Mouse (Mus musculus) central nervous system, embryonic 18 days (tissue): ENCODE results near the gene Cyren. TPM values are rescaled to one million over a fixed set of nuclear protein-coding genes. Genes with fewer than 3 reads are reported as not detected.

ENCODE experiments used
- polyA plus RNA-seq: library from polyadenylated mRNA; depleted of rRNA; stranded (reverse); fragments of >200 nt; gene quantifications from 2 replicates; pipeline ENCODE4 v1.2.3, GENCODE M21; 2012; rRNA removed

Cyren gene
- polyA plus RNA-seq = 9.0 and 9.2 TPM in 2 replicates

DNA sequence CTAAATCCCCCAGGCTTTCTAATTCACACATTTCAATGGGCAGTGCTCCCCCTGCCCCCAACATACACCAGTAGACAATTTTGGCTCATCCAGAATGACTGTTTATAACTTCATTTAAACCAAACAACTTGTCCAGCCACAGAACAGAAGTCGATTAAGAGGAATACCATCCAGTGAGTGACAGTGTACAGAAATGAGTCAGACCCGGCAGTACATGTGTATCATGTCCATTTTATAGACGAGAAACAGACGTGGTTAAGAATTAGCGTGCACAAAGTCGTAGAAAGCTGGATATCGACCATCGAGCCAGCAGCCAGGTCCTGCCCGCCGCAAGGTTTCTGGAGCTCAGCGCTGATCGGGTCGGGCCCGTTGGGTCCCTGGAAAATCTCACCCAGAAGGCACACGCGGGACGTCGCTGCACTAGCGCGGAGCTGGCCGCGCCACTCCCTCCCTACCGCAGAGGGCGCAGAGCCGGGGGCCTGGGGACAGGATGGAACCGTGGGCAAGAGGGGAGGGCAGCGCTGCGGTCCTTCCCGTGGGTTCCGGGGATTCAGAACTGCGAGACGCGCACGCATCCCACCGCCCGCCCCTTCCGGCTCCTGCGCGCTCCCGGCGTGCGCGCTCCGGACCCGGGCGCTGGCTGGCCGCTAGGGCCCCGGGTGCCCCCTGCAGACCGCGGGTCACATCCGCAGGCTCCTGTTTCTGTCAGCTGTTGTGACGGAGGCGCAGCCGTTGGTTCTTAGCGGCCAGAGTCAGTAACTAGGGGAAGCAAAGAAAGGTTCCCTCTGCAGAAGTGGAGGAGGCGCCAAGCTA, at the start of gene Cyren:
Gene Cyren, minus strand, starts transcription at position 552 of the 813 bp plus-strand sequence.

DNA sequence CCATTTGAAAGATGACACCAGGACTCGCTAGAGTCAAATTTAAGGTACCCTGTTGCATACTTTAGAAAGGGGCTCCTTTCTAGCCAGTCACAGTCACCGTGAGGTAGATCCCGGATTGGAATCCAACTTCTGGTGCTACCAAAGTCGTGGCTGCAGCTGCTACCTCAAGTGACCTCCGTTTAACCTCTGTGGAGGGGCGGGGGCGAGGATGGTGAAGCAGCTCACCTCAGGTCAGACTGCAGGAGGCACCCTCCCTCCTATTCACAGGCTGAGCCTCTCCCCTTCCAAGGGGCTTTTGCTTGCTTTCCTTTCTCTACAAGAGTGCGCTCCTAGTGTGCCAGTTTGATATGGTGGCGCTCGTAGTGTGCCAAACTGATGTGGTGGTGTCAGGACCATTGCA, 42.1 kb upstream of the Cyren start, which contains the start of gene Stra8:
Gene Stra8, plus strand, starts transcription at position 208 of the 400 bp plus-strand sequence.

DNA sequence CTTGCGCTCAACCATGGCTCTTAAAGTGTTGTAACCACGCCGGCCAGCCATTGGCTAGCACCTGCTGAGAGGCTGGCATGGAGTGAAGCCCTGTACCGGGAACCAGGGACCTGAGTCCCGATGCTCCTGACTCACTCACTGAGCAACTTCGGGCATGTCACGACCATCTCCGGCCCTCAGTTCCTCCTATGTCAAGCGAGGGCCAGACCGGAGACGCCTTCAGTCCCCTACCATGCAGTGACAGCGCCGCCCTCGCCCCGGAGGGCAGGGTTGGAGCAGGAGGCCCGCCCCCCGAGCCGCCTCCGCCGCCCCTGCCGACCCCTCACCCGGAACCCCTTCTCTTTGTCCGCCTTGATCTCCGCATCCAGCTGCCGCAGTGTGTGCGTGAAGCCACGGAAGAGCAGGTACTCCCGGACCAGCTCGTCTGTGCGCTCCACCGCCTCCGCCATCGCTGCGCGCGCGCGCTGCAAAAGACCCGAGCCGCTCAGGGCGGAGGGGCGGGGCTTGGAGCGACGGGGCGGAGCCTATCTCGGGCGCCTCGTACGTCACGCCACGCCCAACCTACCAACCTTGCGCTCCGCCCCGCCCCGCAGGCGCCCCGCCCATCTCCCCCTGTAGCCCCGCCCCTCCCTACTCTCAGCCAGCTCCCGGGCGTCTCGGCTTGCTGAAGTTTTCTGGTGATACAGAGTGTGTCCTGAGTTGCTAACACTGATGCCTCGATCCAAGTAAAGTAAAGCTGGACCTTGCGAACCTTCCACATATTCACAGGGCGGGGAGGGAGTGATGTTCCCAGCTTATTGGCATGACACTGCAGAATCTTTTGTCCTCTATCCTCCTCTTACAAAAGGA, 32.7 kb upstream of the Cyren start, which contains the start of gene Wdr91:
Gene Wdr91, minus strand, starts transcription at position 506 of the 849 bp plus-strand sequence.

DNA sequence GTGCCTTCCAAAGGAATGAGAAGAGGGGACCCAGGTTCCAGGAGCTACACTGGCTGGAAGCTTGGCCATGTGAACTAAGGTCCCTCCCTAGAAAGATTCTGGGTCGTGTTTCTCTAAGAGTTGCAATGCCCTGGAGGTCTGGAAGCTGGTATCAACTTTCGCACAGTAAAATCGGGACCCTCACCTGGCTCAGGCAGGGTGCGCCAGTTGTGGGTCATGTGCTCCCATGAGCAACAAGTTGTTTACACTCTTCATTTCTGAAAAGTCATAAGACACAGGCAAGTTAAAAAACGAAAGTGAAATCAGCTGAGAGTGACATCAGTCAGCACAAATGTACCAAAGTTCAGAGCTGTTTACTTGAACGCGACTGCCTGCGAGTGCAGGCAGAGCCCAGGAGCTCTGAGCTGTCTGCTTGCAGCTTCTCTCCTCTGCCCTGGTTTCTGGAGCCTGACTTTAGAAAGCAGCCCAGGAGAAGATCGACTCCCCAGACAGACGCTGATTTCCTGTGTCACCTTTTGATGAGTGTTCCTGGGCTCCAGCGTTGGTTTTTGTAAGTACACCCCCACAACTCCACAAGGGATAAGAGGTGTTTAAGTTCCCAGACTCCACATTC, 15.0 kb downstream of the Cyren start, which contains the start of gene Tmem140:
Gene Tmem140, plus strand, starts transcription at position 356 of the 613 bp plus-strand sequence.

Other genes starting within 250 kb of the Cyren start
- gene Agbl3, start 97.6 kb downstream of the Cyren start, polyA plus RNA-seq = 19.3 and 19.5 TPM in 2 replicates
- gene Tmem140, start 14.9 kb downstream of the Cyren start, polyA plus RNA-seq = 0.92 and 1.5 TPM in 2 replicates
- 27.4 and 29.0 TPM in 2 replicates for gene Wdr91, start 32.8 kb upstream of the Cyren start, polyA plus RNA-seq
- not detected in 2 replicates for gene Stra8, start 42.1 kb upstream of the Cyren start, polyA plus RNA-seq
- 1.3 and 1.8 TPM in 2 replicates for gene Slc23a4, start 110.3 kb upstream of the Cyren start, polyA plus RNA-seq